Mouse (Mus musculus): ENCODE results near the gene Spg7.

DNA sequence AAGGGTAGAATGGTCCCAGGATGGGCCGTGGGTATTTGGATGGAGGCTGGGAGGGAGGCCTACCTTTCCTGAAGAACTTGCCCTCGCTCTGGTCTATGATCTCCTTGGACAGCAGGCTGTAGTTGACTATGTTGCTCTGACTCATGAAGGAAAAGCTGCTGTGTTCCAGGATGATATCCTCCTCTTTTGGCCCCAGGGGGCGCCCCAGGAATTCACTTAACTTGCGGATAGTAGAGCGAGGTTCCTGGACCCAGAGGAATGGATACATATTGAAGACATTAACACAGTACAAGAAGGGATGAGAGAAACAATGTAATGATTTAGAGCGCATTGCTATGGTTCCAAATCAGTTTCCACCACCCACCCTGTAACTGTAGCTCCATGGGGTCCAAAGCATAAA lies 82.5 kb downstream of the Spg7 start:
- no peak for TF ChIP-seq CTCF (IDR thresholded peaks at IDR 0.05; ENCODE audit: borderline replicate concordance, insufficient read depth, low read depth, low read length)
- TF ChIP-seq POLR2A (IDR thresholded peaks at IDR 0.05; ENCODE audit: borderline replicate concordance, insufficient read depth, low read length): no peak

All from cerebellum, adult 2 months (tissue).